Mouse (Mus musculus): Measurements from ENCODE around the gene Foxn4. TPM values are rescaled to one million over a fixed set of nuclear protein-coding genes. Genes with fewer than 3 reads are reported as not detected.

Gene Foxn4
- total RNA-seq, 4 experiments from 2014 or later: not detected

DNA sequence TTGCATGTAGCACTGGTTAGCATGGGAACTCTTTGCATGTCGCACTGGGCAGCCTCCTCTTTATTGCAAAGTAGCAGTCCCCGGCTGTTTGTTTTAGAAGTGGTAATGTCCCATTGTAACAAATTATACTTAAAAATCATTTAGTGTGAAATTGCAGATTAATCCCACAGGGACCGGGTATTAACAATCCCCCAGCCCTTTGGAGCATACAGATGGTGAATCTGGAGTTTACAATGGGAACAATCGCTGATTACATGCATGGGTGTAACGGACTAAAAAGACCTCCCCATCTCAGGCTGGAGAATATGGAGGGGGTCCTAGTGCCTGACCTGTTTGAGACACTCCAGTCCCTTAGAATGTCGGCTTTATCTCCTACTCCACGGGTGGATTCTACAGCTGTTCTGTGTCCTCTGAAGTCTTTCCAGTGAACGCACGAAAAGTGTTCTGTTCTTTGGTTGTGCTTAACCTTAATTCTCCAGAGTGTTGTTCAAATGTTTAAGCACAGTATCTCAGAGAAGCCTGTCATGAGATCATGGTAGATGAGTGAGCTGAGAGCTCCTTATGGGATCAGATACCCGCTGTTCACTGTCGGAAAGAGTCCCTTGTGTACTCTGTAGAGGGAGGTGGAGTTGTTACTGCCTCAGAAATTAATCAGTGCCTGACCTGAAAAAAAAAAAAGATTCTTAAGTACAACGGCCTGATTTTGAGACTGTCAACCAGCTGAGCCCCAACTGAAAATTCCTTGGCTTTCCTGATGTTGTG is 6.0 kb upstream of the Foxn4 start:
- no peak for DNase-seq

DNA sequence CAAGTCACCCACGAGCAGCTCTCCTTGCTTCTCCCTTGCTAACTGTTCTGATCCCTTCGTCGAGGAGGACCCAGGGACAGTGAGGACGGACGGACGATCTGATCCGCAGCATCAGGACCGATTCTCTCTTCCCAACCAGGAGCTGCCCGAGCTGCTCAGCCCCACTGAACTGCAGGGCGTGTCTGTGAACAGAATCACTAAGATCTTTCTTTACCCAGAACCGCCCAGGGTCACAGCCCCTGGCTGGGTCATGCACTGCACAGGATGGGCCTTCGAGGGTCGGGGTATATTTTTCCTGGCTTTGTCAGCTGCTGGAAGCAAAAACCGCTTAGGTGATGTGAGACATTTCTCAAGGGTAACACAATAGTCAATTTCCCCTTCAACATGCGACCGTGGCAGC is 2.4 kb upstream of the Foxn4 start:
- DNase-seq: no peak

DNA sequence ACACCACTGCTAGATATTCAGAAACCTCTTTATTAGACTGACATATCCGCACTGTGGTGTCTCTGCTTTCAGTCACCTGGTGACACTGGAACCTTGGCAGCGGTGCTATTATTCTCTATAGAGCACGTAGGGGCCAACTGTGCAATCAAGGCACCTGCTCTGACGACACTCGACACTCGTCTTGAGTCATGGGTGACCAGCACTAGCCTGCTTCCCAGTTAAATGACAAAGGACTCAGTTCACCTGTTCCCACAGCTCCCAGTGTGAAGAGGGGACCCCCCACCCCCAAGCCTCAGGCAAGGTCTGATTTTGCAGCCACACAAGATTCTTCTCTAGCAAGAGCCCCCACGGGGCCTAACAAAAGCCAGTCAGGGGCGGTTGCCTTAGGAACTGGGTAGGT is 1.7 kb upstream of the Foxn4 start:
- DNase-seq: no peak

DNA sequence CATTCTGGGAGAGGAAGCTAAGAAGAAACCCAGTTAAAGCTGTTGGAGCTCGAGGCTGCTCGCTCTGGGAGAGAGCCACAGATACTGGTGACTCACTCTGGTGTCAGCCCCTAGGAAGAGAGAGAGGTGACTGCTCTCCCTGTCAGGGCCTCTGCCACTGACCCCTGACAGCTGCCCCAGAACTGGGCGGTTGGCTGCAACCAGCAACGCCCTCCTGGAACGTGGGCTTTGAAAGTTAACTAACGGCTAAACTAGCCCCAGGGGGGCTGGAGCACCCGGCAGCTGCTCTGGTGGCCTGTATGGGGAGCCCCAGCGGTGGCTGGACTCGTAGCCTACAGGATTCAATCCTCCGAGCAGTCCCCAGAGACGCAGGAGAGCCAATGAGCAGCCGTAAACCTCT is 3.6 kb downstream of the Foxn4 start:
- DNase-seq: no peak

DNA sequence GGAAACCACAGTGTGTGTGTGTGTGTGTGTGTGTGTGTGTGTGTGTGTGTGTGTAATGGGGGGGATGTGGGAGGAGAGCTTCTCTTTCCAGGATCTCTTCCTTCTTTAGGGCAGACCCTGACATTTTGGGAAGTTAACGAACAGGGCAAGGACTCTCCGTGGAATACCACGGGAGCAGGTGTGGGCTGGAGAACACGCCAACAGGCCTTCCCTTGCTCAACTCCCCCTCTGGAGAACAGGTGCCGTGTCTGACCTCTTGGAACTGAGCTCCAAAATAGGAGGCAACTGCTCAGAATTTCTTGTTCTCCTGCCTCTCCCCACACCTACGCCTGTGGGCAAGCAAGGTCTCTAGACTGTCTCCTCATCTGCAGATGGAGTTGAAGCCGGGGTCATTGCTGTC is 4.1 kb downstream of the Foxn4 start:
- DNase-seq: no peak

DNA sequence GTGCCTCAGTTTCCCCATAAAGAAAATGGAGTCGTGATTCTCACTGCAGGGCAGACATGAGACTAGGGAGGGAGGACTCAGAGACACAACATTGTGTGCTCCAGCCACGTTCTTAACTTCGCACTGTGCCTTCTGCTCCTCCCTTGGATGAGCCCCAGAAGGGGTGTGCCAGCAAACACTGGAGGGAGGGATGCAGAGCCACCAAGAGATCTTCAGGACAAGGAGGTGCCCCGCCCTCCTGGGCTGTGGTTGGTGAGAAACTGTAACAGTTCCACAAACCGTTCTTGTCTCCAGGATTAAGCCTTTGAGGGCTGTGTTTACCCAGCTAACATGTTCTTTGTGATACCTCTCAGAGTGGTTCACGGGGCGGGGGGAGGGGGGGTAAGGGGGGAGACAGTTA is 5.0 kb downstream of the Foxn4 start:
- no peak for DNase-seq

DNA sequence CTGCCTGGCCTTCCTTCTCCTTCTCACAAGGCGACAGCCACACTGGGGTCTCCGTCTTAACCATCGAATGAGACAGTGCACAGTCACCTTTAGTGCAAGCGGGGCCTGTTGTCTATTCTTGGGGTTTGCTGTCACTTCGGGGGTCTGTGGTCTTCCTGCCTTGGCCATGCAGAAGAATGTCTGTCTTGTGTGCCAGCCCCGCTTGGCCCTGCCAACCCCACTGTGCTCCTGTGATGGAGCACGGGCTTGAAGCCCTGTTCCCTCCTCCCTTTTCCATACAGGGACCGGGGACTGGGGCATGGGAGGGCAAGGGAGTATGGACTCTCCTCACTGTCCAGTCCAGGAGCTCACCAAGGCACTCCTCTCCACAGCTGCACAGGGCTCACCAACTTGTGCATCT is 8.8 kb downstream of the Foxn4 start:
- no peak for DNase-seq

DNA sequence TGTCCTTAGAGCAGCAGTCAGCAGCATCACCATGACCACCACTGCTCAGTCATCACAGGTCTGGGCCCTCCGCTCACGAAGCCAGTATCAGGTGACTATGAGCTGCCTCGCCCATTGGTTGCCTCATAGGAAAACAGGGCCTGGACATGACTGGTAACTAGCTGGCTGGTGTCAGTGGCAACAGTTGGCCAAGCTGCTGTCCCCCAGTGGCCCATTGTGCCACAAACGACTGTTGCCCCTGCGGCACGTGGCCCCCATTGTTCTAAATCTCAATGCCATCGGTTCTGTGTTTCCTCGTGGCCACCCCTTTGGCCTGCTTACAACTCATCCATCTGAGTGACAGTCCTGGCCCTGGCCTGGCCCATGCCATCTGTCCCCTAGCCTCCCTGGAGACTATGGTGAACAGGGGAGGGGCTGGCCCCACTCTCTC is 9.6 kb downstream of the Foxn4 start:
- no peak for DNase-seq

DNA sequence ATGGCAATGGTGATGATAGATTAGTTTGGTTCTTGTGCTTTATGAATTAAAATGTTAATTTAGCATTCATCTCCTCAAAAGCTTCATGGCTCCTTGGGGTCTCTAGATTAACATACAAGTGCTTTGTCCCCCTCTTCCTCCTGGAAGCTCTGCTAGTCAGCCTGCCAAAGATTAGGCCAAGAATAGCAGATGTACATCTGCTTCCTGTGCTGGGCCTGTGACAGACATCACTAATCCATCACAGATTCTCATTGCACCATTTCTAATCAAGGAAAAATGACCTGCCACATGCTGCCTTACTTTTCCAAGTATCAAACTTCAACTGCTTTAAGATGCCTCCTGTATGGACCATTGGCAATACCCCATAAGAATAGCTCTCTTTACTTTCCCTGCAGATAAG is 12.1 kb downstream of the Foxn4 start:
- DNase-seq: no peak

DNA sequence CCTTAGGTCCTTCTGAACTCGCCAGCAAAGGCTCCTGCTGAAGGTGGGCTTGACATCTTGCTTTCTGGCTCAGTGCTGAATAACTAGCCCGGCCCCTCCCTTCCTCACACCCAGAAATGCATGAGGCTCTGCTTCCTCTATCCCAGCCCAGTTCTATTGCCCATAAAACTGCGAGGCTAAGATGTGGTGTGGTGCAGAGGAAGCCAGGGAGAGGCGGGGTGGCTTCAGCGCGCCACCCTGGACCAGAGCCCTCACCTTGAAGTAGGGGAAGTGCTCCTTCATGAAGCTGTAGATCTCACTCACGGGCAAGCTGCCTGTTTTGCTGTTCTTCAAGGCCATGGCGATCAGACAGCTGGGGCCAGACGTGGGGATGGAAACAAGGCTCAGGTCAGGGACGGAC is 14.1 kb downstream of the Foxn4 start:
- DNase-seq: no peak

DNA sequence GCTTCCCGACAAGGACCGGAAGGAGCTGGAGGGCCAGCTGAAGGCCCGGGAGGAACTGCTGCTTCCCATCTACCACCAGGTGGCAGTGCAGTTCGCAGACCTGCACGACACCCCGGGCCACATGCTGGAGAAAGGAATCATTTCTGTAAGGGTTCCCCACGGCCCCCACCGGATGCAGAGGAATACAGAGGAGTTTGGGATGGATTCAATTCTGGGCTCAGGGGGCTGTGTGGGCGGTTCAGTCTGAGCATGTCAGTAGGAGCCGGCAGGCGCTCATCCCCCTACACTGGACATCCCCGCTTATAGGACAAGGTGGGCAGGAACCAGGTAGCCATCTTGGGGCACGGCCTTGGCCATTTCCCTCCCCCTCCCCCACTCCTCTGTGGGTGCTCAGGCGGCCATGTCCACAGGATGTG is 25.4 kb downstream of the Foxn4 start:
- DNase-seq: peak; percentile 26

DNA sequence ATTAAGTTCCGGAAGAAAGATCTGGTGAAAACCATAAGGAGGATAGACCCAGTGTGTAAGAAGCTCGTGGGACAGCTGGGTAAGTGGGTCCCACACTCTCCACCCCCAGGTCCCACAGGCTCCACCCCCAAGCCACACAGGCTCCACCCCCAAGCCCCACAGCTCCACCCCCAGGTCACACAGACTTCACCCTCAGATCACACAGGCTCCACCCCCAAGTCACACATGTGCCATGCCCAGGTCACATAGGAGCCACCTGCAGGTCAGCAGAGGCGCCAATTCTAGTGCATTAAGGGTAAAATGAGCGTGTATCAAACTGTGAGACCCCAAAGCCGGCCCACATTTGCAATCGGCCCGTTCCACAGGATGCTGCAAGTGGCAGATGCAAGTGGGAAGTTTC is 27.1 kb downstream of the Foxn4 start:
- DNase-seq: no peak

DNA sequence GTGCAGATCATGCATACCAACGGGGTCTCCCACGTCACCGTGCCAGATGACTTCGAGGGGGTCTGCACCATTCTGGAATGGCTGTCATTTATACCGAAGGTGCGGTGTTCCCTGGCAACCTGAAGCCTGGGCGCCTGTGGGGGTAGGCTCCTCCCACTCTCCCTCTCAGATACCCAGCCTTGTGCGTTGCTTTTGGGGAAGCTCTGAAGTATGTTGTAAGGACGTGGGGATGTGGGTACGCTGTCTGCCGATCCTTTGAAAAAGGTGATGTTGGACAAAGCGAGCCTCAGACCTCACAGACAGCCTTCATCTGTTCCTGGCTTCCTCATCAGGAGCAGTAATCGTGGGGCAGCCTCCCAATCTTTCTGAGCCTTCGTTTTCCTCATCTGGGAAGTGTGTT is 33.9 kb downstream of the Foxn4 start:
- DNase-seq: no peak

DNA sequence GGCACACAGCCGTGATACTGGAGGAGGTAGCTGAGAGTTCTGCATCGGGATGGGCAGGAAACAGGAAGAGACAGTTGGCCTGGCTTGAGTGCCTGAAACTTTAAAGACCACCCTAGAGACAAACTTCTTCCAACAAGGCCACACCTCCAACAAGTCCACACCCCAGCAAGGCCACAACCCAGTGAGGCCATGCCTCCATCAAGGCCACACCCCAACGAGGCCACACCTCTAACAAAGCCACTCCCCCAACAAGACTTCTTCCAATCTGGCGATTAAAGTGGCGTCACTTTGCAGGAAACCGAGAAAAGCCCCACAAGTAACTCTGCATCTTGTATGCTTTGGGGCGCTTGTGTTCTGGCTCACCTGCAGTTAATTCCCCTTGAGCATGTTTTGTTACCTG is 34.7 kb downstream of the Foxn4 start:
- no peak for DNase-seq

DNA sequence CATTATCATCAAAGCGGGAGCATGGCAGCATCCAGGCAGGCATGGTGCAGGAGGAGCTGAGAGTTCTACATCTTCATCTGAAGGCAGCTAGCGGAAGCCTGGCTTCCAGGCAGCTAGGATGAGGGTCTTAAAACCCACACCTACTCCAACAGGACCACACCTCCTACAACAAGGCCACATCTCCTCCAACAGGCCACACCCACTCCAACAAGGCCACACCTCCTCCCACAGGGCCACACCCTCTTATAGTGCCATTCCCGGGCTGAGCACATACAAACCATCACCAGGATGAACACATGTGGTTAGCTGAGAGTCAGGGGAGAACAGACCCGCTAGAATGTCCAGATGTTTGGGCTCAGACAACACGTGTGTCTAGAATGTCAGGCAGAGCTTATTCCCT is 44.7 kb downstream of the Foxn4 start:
- no peak for DNase-seq

DNA sequence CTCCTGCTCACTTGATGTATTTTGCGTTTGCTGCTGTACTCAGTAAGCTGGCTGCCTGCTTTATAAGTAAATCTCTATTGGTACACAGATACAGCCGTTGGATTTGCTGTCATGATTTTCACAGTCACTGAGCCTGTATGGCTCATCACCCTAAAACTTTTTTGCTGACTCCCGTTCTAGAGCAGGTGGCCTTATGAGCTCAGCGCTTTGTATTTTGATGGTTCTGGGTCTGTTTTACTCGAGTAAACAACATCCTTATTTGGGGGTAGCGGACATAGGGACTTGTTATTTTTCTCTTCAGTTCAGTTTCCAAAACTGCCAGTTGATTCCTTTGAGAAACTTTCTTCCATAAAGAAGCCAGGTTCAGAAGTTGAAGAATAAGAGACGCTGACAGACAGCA is 47.6 kb downstream of the Foxn4 start:
- DNase-seq: no peak

DNA sequence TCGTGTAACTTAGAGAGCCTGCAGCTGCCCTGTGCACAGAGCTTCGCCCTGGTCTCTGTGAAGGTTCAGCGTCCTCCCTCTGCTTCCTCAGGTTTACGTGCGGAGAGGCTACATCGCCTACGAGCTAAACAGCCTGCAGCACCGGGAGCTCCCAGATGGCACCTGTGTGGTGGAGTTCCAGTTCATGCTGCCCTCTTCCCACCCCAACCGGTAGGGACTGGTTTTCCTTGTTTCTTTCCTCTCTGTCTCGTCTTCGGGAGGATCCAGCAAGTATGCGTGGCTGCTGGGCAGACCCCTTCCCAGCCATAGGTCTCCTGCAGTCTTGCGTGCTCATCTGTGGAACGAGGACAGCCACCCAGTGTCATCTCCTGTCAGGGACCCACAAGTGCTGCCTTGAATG is 54.8 kb downstream of the Foxn4 start:
- DNase-seq: no peak

DNA sequence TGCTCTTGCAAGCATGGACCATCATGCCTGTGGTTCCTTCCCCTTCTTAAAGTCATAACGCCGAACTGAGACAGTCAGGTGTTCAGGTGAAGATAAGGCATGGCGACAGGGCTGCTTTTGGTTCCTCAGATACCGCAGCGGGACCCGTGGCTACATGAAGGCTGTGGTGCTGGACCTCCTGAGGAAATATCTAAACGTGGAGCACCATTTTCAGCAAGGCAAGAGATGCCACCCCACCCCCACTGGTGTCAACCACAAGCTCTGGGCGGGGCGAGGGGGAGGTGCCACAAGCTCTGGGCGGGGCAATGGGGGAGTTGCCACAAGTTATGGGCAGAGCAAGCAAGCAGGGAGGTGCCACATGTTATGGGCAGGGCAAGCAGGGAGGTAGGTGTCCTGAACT is 60.4 kb downstream of the Foxn4 start:
- DNase-seq: no peak

DNA sequence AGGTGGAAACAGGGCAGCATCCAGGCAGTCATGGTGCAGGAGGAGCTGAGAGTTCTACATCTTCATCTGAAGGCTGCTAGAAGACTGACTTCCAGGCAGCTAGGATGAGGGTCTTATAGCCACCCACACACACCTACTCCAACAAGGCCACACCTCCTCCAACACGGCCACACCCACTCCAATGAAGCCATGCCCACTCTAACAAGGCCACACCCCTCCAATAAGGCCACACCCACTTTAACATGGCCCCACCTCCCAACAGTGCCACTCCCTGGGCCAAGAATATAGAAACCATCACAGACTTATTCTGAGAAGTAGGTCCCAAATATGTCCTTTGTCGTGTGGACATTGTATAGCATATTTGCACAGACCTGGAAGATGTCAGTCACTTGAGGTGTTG is 67.4 kb downstream of the Foxn4 start:
- no peak for DNase-seq

Other genes starting within 250 kb of the Foxn4 start
- 10 to 100 TPM; 32.0 to 61.9 (median 50.0) TPM for gene Usp30, start 208.3 kb downstream of the Foxn4 start, total RNA-seq (2022)
- gene Svop, start 182.2 kb downstream of the Foxn4 start, total RNA-seq (2022): 1 to 10 TPM; 3.6 to 5.4 (median 4.9) TPM
- gene Alkbh2, start 145.6 kb downstream of the Foxn4 start, total RNA-seq (2022): 10 to 100 TPM in 3 of 4 experiments, 1 to 10 TPM in 1; 5.8 to 13.5 (median 11.7) TPM
- 1 to 10 TPM; 2.4 to 3.1 (median 2.8) TPM for gene Ung, start 143.4 kb downstream of the Foxn4 start, total RNA-seq (2022)
- gene Acacb, start 127.3 kb downstream of the Foxn4 start, total RNA-seq (2022): 10 to 100 TPM; 68.9 to 85.3 (median 72.7) TPM
- 1 to 10 TPM in 1 of 4 experiments, under 1 TPM in 3; 0.70 to 1.1 (median 0.81) TPM for gene Myo1h, start 15.4 kb upstream of the Foxn4 start, total RNA-seq (2022)
- 10 to 100 TPM; 69.8 to 78.5 (median 71.8) TPM for gene Kctd10, start 106.7 kb upstream of the Foxn4 start, total RNA-seq (2022)
- gene Ube3b, start 106.8 kb upstream of the Foxn4 start, total RNA-seq (2022): 10 to 100 TPM; 74.7 to 93.2 (median 79.1) TPM
- 10 to 100 TPM; 20.0 to 30.0 (median 24.4) TPM for gene Mmab, start 170.3 kb upstream of the Foxn4 start, total RNA-seq (2022)
- gene Mvk, start 170.5 kb upstream of the Foxn4 start, total RNA-seq (2022): 10 to 100 TPM; 31.6 to 45.5 (median 37.1) TPM